Comparison of ENCODE assay signal across 14 mouse cellular contexts in genomic region chr9:116232386-116232785, GRCm38 (mm10). TPM values are rescaled to one million over a fixed set of nuclear protein-coding genes. Genes with fewer than 3 reads are reported as not detected.
A peak's percentile ranks its signal among the peaks of the same experiment; 100 is the strongest.
DNase-seq lines count a peak whose midpoint lies in the region; ATAC-seq lines count a peak whose summit lies in the region.
"Had no signal": no experiment of that assay in that cellular context is flagged by ENCODE, and none has a peak within 500 bp of the region (broad histone marks: within the 10 kb centered on the region; RNA-seq: fewer than 3 reads in every experiment).

No protein-coding gene starts in this region.

- no peaks in the 10 kb centered on the region for H3K27me3 ChIP-seq in hindbrain, embryonic 10.5 days (ENCODE audit: insufficient read depth, poor library complexity, severe bottlenecking)
- no peaks in the 10 kb centered on the region for H3K27me3 ChIP-seq in hindbrain, embryonic 11.5 days (ENCODE audit: control insufficient read depth, insufficient read depth, low read length)
- H3K27me3 ChIP-seq: liver, embryonic 12.5 days had no signal

- 80% methylated on average over 10 of the region's 10 CpGs for WGBS in hindbrain, embryonic 10.5 days
- whole genome bisulfite sequencing in hindbrain, embryonic 11.5 days = 73% methylated on average over 10 of the region's 10 CpGs

- intact Hi-C loops in left cerebral cortex, postnatal 25 days (cut with DNase I) = no loop called here

- no peak overlapping the region for H3K27ac ChIP-seq in hindbrain, embryonic 10.5 days
- H3K27ac ChIP-seq in hindbrain, embryonic 11.5 days (ENCODE audit: low read depth, low read length) = no peak overlapping the region
- H3K27ac ChIP-seq: kidney, postnatal 0 days; liver, embryonic 12.5 days had no signal

- no peak overlapping the region for H3K4me3 ChIP-seq in hindbrain, embryonic 10.5 days
- H3K4me3 ChIP-seq in hindbrain, embryonic 11.5 days (ENCODE audit: low read depth, low read length) = no peak overlapping the region
- H3K4me3 ChIP-seq: liver, embryonic 12.5 days had no signal

- peak; percentile 30 for DNase-seq in embryo, embryonic 10.5 days (ENCODE audit: low spot score)
- no peak for DNase-seq in embryo, embryonic 9.5 days (ENCODE audit: extremely low spot score)
- DNase-seq in hindbrain, embryonic 10.5 days (ENCODE audit: low spot score) = peak; percentile 11
- no peak for DNase-seq in hindbrain, embryonic 11.5 days (ENCODE audit: low spot score)
- peak; percentile 27 for DNase-seq in testis, postnatal 14 days (ENCODE audit: low spot score)
- no peak for DNase-seq in testis, postnatal 10 days (ENCODE audit: low spot score)
- DNase-seq in ovary, postnatal 14 days (ENCODE audit: low spot score) = no peak
- DNase-seq in left cerebral cortex, postnatal 25 days (ENCODE audit: low spot score in 2 of 2) = no peak
- DNase-seq: cerebellum, adult 18-20 months; right cerebral cortex, adult 18-20 months; thymus, postnatal 14 days had no signal

- no peak overlapping the region for H3K4me2 ChIP-seq in hindbrain, embryonic 11.5 days (replicated peaks; ENCODE audit: low read depth, low read length)
- H3K4me2 ChIP-seq: liver, embryonic 12.5 days had no signal

- no peak overlapping the region for H3K9ac ChIP-seq in hindbrain, embryonic 11.5 days (ENCODE audit: low read depth, low read length)
- H3K9ac ChIP-seq: liver, embryonic 12.5 days had no signal

- peaks cover 19% of the 10 kb centered on the region; the same call in 1 of the 2 replicates for H3K4me1 ChIP-seq in hindbrain, embryonic 10.5 days (replicated peaks)
- no peaks in the 10 kb centered on the region for H3K4me1 ChIP-seq in hindbrain, embryonic 11.5 days (replicated peaks; ENCODE audit: control insufficient read depth, insufficient read depth, low read length)
- H3K4me1 ChIP-seq: liver, embryonic 12.5 days had no signal

- H3K9me3 ChIP-seq in hindbrain, embryonic 10.5 days = no peaks in the 10 kb centered on the region
- no peaks in the 10 kb centered on the region for H3K9me3 ChIP-seq in hindbrain, embryonic 11.5 days (ENCODE audit: control insufficient read depth, low read length)
- H3K9me3 ChIP-seq: liver, embryonic 12.5 days had no signal

- ATAC-seq in hindbrain, embryonic 11.5 days (ENCODE audit: low FRiP score) = no peak
- ATAC-seq: liver, embryonic 12.5 days had no signal

- no peaks in the 10 kb centered on the region for H3K36me3 ChIP-seq in hindbrain, embryonic 10.5 days
- no peaks in the 10 kb centered on the region for H3K36me3 ChIP-seq in hindbrain, embryonic 11.5 days (ENCODE audit: control insufficient read depth, insufficient read depth, low read length)
- H3K36me3 ChIP-seq: G1E; liver, embryonic 12.5 days had no signal

RNA-seq across cellular contexts. Expression of gene Tgfbr2, which starts 57.2 kb away (rescaled TPM):
- 8.3 and 8.4 TPM in 2 replicates for polyA plus RNA-seq in hindbrain, embryonic 10.5 days (2016; fragmentation: Nextera tagmentation; extraction: Ambion mirVana)
- polyA plus RNA-seq in hindbrain, embryonic 11.5 days (2014; fragmentation: Nextera tagmentation; extraction: Ambion mirVana) = 8.8 and 10.9 TPM in 2 replicates
- total RNA-seq in left cerebral cortex, postnatal 25 days (2021) = 10 to 100 TPM; 13.1 to 13.8 TPM
- polyA plus RNA-seq: G1E had no signal

Comparison
In these comparisons a context has a peak if more than half of its experiments do, and no peak if none do; other contexts are left out.
1. DNase-seq: peak in embryo, embryonic 10.5 days (single experiment), hindbrain, embryonic 10.5 days (single experiment) and testis, postnatal 14 days (single experiment); none in embryo, embryonic 9.5 days (single experiment), hindbrain, embryonic 11.5 days (single experiment), testis, postnatal 10 days (single experiment), ovary, postnatal 14 days (single experiment) and left cerebral cortex, postnatal 25 days (0 of 2).